Mouse (Mus musculus) liver, postnatal 0 days (tissue): ENCODE data around the gene Jade1.

Experiments
- CTCF ChIP-seq: sonication (generic); IDR thresholded peaks from 2 replicates; pipeline ENCODE4 v1.5.1; 2016; ENCODE audit warnings: antibody characterized with exemption, low read depth
- EP300 ChIP-seq: IDR thresholded peaks from 2 replicates; pipeline ENCODE4 v1.6.1; 2016; ENCODE audit warnings: antibody characterized with exemption, low read depth, mild to moderate bottlenecking

GRCm38 (mm10) chr3:41613706-41614105, 58.2 kb downstream of the Jade1 start:
- TF ChIP-seq CTCF (no peak), EP300 (no peak)
